Mouse (Mus musculus) kidney, adult 8-10 months (tissue): ENCODE results near the gene Cidec.

Experiments
- DNase-seq, 2 experiments: peaks; one replicate each; pipeline ENCODE4 v3.0.0; 2022

Cidec gene

DNA sequence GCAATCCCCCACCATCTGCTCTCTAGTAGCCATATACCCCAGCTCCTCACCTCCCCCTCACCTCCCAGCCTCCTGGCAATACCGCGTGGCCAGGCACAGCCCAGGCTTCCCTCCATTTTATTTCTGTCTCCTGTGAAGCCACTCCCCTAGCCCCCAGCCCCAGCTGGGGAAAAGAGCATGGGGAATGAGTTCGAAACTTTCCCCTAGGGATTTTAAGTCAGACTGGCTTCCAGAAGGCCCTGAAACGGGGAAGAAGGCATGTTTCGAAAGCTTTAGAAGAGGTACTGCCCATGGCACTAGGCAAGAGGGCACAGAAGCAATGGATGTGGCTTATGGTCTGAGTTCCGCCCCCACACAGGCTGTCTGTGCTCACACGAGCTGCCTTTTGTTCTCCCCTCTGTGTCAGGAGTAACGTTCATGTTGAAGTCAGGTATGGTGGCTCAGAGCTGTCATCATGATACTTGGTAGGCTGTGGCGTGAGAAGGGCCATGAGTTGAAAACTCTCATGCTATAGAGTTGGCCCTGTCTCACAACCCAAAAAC is at the start of gene Cidec:
Gene Cidec (minus strand): TSS at position 97 of the 542 bp plus-strand sequence.
- no peak for DNase-seq

DNA sequence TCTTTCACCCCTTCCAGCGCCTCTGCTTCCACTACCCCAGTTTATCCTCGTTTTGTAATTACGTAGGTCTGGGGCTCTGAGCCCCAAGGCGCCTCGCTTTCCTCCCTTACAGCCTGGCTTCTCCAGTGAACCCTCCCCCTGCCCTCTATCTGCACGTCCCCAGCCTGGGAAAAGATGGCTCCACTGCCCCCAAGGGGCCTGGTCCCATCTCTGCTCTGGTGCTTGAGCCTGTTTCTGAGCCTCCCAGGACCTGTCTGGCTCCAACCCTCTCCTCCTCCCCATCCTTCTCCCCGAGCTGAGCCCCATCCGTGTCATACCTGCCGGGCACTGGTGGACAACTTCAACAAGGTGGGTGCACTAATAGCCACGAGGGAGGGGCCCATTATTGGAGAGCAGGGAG is 48.2 kb upstream of the Cidec start:
- DNase-seq = no peak

DNA sequence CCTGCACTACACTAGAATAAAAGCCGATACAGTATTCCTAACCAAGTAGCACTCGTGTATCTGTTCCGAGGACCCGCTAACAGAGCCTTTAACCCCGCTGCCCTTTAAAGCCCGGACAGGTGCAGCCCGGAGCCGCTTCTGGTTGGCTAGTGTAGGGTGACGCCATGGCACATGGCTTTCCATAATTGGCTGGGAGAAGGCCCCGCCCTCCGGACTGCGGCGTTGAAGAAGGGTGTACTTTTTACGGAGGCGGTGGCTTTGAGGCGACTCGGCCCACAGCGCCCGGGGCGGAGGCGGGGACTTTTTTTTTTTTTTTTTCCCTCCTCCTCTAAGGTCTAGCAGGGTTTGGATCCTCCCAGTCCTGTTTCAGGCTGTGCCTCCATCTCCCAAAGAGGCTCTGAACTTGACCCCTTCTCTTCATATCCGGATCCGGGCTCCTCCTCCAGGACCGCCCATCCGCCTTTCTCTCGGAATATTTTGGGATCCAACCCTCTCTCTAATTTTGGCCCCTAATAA is 47.6 kb upstream of the Cidec start, which contains the start of gene Creld1:
Gene Creld1 (plus strand): TSS at position 198 of the 516 bp plus-strand sequence.
- DNase-seq = peak; percentile 97 to 98

DNA sequence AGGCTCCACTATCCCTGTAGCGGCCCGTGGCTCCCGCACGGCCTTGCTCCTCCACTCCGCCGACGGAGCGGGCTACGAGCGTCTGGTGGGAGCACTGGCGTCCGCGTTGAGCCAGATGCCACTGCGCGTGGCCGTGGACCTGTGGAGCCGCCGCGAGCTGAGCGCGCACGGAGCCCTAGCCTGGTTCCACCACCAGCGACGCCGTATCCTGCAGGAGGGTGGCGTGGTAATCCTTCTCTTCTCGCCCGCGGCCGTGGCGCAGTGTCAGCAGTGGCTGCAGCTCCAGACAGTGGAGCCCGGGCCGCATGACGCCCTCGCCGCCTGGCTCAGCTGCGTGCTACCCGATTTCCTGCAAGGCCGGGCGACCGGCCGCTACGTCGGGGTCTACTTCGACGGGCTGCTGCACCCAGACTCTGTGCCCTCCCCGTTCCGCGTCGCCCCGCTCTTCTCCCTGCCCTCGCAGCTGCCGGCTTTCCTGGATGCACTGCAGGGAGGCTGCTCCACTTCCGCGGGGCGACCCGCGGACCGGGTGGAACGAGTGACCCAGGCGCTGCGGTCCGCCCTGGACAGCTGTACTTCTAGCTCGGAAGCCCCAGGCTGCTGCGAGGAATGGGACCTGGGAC is 47.0 kb upstream of the Cidec start:
- DNase-seq = peak in 1 of 2 experiments; percentile 37

DNA sequence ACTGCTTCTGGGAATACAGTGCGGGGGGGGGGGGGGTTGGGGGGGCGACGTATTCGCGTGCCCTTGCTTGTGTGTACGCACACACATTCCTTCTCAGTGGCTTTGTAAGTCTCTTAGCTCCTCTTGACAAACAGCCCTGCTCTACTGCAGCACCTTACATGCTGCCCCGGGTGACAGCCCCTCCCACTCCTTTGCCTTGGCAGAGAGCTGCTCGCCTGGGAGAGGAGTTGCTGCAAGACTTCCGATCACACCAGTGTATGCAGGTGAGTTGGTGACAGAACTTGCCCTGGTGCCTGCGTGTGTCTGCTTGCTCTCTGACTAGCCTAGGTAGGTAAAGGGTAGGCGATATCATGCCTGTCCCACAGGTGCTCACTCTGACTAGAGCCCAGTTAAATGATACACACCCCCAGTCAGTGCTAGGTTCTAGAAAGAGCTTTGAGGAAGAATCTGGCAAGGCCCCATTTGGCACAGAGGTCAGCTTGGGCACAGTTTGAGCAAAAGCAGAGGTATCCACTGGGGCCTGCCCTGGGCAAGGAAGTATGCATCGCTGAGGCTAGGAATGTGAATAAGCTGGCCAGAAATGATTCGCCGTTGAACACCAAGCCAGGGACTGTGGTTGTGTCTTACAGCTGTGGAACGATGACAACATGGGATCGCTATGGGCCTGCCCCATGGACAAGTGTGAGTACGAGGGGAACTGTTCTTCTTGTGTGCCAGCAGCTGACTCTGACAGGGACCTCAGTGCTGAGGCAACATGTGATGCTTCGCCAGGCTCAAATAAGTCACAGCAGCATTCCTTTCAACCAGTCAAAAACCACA is 45.2 kb upstream of the Cidec start:
- DNase-seq = peak; percentile 58 to 66

DNA sequence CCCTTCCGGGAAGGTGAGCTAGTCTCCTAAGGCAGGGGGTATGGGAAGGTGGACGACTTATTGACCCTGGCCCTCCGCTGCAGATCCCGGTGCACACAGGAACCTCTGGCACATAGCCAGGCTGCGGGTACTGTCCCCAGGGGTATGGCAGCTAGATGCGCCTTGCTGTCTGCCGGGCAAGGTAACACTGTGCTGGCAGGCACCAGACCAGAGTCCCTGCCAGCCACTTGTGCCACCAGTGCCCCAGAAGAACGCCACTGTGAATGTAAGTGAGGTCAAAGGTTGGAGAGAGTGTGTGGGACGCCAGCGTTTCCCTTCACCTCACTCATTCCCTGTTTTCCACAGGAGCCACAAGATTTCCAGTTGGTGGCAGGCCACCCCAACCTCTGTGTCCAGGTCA is 43.3 kb upstream of the Cidec start:
- no peak for DNase-seq

DNA sequence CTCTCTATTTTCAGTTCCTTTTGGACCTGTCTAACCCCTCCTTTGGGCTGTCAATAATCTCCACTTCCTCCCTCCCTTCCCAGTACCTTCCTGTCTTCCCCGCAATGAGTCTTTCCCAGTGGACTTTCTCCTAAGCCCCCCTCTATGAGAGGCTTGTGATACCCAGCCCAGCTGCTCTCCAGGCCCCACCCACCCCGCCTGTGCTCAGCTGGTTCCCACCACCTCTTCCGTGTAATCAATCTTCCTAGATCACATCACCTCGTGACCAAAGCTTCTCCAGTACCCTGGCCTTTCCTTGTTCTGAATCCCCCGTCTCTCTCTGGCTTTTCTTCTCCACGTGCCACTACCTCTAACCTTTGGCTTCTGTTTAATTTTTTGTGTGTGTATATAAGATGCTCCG is 41.8 kb upstream of the Cidec start:
- no peak for DNase-seq

DNA sequence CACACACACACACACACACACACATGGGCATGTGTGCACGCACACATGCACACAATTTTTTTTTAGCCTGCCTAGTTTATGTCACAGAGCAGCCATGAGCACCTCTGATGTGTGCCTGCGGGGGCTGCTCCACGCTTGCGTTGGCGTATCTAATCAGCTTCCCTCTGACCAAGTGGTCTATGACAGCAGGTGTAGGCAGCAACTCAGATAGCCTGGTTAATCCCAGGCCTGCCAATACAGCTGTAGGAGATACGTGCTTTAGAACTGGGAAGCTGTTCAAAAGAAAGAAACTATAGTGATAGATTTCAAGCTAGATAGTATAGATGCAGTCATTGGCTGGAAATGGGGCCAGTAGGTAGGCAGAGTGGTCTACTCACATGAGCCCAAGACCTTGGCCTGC is 38.2 kb upstream of the Cidec start:
- no peak for DNase-seq

DNA sequence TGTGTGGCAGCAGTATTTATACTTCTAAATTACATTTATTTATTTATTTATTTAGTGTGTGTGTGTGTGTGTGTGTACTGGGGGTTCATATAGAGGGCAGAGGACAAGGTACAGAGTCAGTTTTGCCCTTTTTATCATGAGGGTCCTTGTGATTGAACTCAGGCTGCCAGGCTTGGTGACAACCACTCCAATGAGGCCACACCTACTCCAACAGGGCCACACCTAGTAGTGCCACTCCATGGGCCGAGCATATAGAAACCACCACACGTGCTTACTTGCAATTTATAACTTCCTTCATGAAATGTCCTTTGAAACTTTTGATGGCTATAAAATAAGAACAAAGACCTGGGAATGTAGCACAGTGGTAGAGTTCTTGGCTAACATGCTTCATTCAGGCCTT is 37.7 kb upstream of the Cidec start:
- no peak for DNase-seq

DNA sequence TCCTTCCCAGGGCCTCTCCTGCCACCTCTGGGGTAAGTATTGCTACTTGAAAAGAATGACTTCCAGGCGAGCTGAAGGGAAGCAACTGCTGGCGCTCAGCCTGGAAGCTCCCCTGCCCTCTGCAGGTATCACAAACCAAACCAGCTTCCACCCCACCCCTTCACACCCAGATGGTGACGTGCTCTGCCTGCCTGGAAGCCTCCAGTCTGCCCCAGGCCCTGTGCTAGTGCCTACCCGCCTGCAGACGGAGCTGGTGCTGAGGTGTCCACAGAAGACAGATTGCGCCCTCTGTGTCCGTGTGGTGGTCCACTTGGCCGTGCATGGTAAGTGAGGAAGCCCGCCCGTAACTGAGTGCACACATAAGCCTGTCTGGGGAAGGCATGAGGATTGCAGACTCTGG is 36.5 kb upstream of the Cidec start:
- no peak for DNase-seq

DNA sequence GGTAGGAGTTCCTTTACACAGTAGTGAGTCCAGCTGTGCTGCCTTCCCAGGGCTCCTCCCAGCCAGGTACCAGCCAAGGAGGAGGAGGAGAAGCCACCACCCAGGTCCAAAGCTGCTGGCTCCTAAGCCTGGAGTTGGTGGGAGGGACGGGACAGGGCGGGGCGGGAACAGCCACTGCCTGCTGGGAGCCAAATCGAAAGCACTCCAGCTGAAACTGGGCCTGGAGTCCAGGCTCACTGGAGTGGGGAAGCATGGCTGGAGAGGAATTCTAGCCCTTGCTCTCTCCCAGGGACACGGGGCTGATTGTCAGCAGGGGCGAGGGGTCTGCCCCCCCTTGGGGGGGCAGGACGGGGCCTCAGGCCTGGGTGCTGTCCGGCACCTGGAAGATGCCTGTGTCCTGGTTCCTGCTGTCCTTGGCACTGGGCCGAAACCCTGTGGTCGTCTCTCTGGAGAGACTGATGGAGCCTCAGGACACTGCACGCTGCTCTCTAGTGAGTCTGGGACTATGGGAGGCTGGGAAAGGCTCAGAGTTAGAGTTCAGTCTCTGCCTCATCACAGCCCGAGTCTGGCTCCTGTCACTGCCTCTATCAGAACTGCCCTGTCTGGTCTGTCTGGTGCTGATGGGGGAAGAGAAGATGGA is 35.9 kb upstream of the Cidec start, which contains the start of gene Il17rc:
Gene Il17rc (plus strand): TSS at position 131 of the 640 bp plus-strand sequence.
- peak; percentile 72 to 77 for DNase-seq

DNA sequence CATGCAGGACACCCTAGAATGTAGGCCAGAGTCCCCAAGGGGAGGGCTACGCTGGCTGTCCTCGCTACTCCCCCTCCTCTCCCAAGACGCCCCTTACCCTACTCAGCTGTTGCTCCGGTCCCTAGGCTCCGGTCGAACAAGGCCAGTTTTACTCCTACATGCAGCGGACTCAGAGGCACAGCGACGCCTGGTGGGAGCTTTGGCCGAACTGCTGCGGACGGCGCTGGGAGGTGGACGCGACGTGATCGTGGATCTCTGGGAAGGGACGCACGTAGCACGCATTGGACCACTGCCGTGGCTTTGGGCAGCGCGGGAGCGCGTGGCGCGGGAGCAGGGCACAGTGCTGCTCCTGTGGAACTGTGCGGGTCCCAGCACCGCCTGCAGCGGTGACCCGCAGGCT is 33.9 kb upstream of the Cidec start:
- peak; percentile 67 to 80 for DNase-seq

DNA sequence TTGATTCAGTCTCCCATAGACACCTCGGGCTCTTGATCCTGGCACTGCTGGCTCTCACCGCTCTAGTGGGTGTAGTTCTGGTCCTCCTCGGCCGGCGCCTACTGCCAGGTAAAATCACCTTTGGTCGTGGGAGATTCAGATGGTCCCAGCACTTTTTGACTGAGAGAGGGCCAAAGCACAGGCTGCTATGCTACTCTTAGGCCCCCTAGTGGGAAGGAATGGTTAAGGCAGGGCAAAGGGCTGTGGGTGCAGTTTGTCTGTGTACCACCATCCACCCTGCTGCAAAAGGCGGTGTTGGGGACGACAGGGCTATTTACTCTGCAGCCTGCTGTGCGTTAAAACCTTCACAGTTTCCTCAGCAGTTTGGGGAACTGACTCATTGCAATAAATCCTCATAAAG is 33.5 kb upstream of the Cidec start:
- DNase-seq = peak; percentile 74 to 83

DNA sequence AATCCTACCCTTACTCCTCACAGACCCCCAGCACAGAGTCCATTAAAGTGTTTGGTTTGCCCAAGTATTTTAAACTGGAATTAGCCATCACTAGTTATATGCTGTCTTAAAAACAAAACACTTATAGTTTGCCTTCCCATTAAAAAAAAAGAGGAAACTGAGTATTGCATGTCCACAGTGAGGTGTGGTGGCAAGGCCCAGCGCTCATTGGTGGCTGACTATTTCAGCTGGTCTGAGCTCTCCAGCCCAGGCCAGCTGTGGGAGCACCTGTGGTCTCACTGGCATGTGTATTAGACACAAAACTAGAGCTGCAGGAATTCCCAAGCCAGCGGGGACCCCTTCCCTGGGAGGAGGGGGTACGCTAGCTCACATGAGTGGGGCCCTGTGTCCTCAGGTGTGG is 33.0 kb upstream of the Cidec start:
- DNase-seq = no peak

DNA sequence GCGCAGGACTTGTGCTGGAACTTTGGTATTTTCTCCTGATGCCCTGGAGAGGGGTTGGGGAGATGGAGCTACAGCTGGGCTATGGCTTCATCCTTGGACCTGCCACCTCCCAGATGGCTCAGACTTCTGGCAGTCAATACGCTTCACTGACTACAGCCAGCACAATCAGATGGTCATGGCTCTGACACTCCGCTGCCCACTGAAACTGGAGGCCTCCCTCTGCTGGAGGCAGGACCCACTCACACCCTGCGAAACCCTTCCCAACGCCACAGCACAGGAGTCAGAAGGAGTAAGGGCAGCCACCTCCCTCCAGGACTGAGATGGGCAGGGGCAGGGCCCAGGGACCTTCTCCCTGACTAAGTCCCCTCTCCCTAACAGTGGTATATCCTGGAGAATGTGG is 30.0 kb upstream of the Cidec start:
- no peak for DNase-seq

DNA sequence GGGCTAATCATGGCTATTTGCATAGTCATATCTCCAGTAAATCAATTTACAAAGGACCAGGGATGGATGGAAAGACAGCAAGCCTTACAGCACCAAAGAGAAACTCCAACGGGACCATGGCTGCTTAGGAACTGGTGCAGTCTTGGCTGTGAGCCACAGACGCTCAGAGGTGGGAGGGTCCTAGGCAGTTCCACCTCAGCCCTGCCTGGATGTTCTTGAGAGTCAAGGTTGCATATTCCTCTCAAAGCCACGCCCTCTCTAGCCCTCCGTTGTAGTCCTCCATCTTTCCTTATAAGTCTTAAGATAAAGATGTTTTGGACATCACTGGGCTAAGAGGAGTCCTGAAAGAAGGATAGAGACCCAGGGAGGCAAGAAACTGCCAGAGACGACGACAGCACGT is 28.5 kb upstream of the Cidec start:
- DNase-seq = no peak

DNA sequence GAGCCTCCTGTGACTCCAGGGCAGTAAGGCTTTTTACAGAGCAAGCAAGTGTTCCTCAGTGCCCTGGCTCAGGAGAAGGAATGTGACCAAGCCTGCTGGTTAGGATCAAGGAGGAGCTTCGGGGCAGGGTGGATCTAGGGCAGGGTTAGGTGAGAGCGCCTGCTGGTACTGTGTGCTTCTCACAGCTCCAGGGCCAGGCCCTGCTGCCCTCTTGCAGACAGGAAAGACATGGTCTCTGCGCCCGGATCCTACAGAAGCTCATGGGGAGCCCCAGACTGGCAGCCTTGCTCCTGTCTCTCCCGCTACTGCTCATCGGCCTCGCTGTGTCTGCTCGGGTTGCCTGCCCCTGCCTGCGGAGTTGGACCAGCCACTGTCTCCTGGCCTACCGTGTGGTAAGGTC is 23.1 kb upstream of the Cidec start:
- peak; percentile 44 to 63 for DNase-seq

DNA sequence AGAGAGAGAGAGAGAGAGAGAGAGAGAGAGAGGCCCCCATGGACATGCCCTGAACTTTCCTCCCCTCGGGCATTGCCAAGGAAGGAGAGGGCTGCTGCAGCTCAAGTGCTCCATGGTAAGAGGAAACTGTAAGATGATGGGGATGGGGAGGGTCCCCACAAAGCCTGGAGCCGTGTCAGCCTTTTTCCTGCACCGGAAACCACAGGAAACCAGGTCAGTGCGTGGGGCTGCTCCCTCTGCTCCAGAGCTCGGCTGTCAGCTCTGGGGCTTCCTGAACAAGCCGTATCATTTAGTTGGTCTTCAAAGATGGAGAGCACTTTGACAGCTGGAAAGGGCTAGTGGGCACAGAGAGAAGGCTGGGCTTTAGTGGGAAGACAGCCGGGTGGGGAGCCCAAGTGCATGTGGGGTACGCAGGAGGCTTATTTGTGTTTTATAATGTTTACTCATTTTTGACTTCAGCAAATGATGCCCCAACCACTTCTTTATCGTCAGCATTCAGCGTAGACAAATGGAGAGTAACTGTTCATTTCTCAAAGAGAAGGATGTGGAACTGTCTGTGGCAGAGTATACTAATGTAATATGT is 22.5 kb upstream of the Cidec start, which contains the start of gene Il17re:
Gene Il17re (plus strand): TSS at position 533 of the 583 bp plus-strand sequence.
- DNase-seq = no peak

DNA sequence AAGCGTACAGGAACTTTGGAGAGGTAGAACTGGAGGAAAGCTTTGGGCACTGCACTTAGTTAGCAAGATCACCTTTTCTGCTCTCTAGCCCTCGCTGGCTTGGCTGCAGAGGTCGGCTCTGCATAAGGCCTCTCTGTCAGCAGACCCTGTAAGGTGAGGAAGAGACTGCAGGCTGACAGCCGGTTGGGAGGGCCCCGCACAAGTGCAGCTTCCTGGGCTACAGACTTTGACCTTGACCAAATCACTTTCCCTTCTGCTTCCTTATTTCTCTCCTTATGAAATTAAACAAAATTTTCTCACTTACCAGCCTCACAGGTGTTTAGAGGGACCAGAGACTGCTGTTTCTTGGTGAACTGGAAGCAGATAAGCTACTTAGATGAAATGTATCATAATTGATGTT is 19.4 kb upstream of the Cidec start:
- no peak for DNase-seq

DNA sequence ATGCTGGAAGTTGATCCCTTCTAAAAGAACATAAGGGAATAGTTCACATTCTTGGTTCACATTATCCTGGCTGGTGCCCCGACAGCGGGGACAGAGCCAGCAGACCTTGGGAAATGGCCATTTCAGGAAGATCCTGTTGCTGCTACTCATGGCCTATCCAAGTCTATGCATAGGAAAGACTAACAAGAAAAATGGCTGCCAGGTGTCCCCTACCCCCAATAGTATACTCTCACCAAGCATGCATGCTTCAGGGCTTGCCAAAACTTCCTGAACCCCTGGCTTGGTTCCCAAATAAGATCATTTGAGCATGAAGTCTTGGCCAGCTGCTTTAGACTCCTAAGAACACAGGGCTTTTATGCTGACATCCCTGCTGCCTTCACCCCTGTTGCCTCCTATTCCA is 16.3 kb upstream of the Cidec start:
- peak in 1 of 2 experiments; percentile 35 for DNase-seq

DNA sequence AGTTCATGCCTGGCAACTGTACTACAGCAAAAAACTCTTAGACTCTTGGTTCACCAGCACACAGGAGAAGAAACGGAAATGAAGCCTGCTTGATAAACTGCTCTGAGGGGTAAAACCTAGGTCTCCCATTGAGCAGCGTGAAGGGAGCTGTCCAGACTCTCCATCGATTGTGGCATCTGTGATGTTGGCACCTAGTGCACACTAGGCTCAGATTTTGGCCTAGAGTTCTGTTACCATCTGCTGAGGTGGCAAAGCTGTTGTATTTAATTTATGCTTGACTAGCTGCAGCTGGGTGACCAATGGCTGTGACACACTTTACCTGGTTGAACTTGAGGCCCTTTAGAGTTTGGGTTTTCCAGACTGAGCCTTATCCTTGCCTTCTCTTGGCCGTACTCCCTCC is 12.1 kb upstream of the Cidec start:
- no peak for DNase-seq

DNA sequence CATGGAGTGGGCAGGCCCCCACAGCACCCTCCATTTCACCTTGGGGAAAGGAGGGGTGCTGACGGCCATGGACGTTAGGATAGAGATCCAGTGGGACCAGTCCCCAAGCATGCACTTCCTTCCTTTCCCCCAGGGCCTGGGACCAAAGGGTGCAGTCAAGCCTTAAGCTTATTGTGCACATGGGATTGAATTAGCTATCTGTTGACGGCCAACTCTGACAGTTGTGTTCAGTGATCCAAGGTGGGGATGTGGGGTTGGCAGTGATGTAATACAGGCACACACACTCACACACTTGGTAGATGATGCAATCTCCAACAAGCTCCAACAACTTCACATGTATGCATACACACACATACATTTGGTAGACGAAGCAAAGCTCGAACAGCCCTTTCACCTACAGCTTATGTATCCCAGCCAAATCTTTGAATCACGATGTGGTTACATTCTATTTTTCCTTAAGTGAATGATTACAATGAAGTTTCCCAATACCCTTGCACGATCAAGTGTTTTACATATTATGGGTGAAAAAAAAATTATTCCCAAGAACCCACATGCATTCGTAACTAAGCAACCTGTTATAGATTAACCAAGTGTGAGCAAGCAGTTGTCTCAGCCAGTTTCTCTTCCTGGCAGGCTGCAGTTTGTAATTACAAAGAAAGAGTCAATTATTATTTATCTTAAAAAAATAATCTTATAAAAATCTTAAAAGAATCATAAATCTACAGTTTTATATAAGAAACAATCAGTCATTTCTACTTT is 8.8 kb upstream of the Cidec start:
- DNase-seq = peak in 1 of 2 experiments; percentile 55
